Mouse (Mus musculus) left cerebral cortex, postnatal 10 days (tissue): ENCODE measurements around the gene Rab11b. TPM values are rescaled to one million over a fixed set of nuclear protein-coding genes. Genes with fewer than 3 reads are reported as not detected.
A peak's percentile ranks its signal among the peaks of the same experiment; 100 is the strongest.
"Not testable (repeated sequence)": the region's sequence is repeated elsewhere in the genome, so short reads cannot be mapped to it uniquely, and the experiment has no call there.

Experiments used
- DNase-seq, 2 experiments: peaks; one replicate each; pipeline ENCODE4 v3.0.0; 2021 to 2022; ENCODE audit warnings: low spot score in 2 of 2, mixed read lengths in 1 of 2; ENCODE audit errors: extremely low spot score in 1 of 2
- intact Hi-C: fragments of 180-260 bp; cut with DNase I; formaldehyde crosslinking; loops from one replicate; pipeline ENCODE4 v1.15.1; 2025
- total RNA-seq, 2 experiments: library from RNA; stranded (reverse); gene quantifications; 2 replicates each; pipeline ENCODE4 v1.2.3; 2021

Rab11b gene
- total RNA-seq, 2 experiments from 2014 or later = 336 to 350 TPM

- intact Hi-C loops = no loop called here
- DNase-seq = no peak
These were observed 14.3 kb upstream of the Rab11b start for GRCm38 (mm10) chr17:33774573-33775155.

- intact Hi-C loops = no loop called here
- no peak for DNase-seq
These were observed 13.7 kb upstream of the Rab11b start for GRCm38 (mm10) chr17:33773871-33774572.

- DNase-seq = no peak
- intact Hi-C loops = no loop called here
These were observed 13.1 kb upstream of the Rab11b start for GRCm38 (mm10) chr17:33773426-33773825.

GRCm38 (mm10) chr17:33771617-33772016 lies 11.3 kb upstream of the Rab11b start:
- intact Hi-C loops = no loop called here
- no peak for DNase-seq

- intact Hi-C loops = no loop called here
- DNase-seq = no peak
These were observed 6.1 kb upstream of the Rab11b start for GRCm38 (mm10) chr17:33766389-33766788.

- peak; percentile 83 to 95 for DNase-seq
- intact Hi-C loops = no loop called here
These were observed 519 bp downstream of the Rab11b start for GRCm38 (mm10) chr17:33759767-33760254.

GRCm38 (mm10) chr17:33757231-33757630 lies 3.1 kb downstream of the Rab11b start:
- intact Hi-C loops = no loop called here
- no peak for DNase-seq

- intact Hi-C loops = no loop called here
These were observed 4.1 kb downstream of the Rab11b start for GRCm38 (mm10) chr17:33756108-33756790.

GRCm38 (mm10) chr17:33755418-33756107 lies 4.8 kb downstream of the Rab11b start:
- DNase-seq = no peak
- intact Hi-C loops = no loop called here

More at GRCm38 (mm10) chr17:33756108-33756790, 4.1 kb downstream of the Rab11b start:
- no peak for DNase-seq

- intact Hi-C loops = no loop called here
- no peak for DNase-seq
These were observed 5.7 kb downstream of the Rab11b start for GRCm38 (mm10) chr17:33754656-33755055.

GRCm38 (mm10) chr17:33752297-33752696 lies 8.0 kb downstream of the Rab11b start:
- intact Hi-C loops = no loop called here
- DNase-seq = no peak

GRCm38 (mm10) chr17:33751181-33751580 lies 9.1 kb downstream of the Rab11b start:
- intact Hi-C loops = no loop called here
- DNase-seq = no peak

GRCm38 (mm10) chr17:33749451-33749850 lies 10.9 kb downstream of the Rab11b start:
- no peak for DNase-seq
- intact Hi-C loops = no loop called here

GRCm38 (mm10) chr17:33746011-33746410 lies 14.3 kb downstream of the Rab11b start:
- intact Hi-C loops = no loop called here
- DNase-seq = no peak

GRCm38 (mm10) chr17:33744686-33745384 lies 15.5 kb downstream of the Rab11b start:
- intact Hi-C loops = no loop called here
- DNase-seq = no peak

- DNase-seq = no peak
- intact Hi-C loops = no loop called here
These were observed 17.9 kb downstream of the Rab11b start for GRCm38 (mm10) chr17:33742420-33742819.

- DNase-seq, intact Hi-C loops: not testable (repeated sequence)
These were observed 26.8 kb downstream of the Rab11b start for GRCm38 (mm10) chr17:33733526-33733925.

GRCm38 (mm10) chr17:33732556-33733083 lies 27.7 kb downstream of the Rab11b start:
- intact Hi-C loops, DNase-seq: not testable (repeated sequence)
